Mouse (Mus musculus) hindbrain, embryonic 16.5 days (tissue): ENCODE results near the gene Itpr1. TPM values are rescaled to one million over a fixed set of nuclear protein-coding genes. Genes with fewer than 3 reads are reported as not detected.

Experiments
- ATAC-seq: fragments of 200-750 bp; cut with Nextera tagmentation; 2 replicates; pipeline ENCODE4 v1.8.0; 2017; ENCODE audit warnings: moderate TSS enrichment, moderate library complexity
- H3K27ac ChIP-seq: fragments of 300-500 bp; sonication (generic); 2 replicates; pipeline ENCODE4 v1.5.1; 2014; ENCODE audit warnings: low read depth, mild to moderate bottlenecking, control low read depth, low read length, moderate library complexity
- H3K27me3 ChIP-seq: fragments of 300-500 bp; sonication (generic); replicated peaks from 2 replicates; pipeline ENCODE4 v1.6.1; 2014; ENCODE audit warnings: low read length; ENCODE audit not compliant: control insufficient read depth, insufficient read depth
- H3K36me3 ChIP-seq: fragments of 300-500 bp; sonication (generic); 2 replicates; pipeline ENCODE4 v1.6.1; 2014; ENCODE audit warnings: mild to moderate bottlenecking, low read length, moderate library complexity, mixed read lengths; ENCODE audit not compliant: control insufficient read depth, insufficient read depth
- H3K4me1 ChIP-seq: fragments of 300-500 bp; sonication (generic); 2 replicates; pipeline ENCODE4 v1.6.1; 2014; ENCODE audit warnings: low read depth, low read length; ENCODE audit not compliant: control insufficient read depth, insufficient read depth
- H3K4me2 ChIP-seq: fragments of 300-500 bp; sonication (generic); 2 replicates; pipeline ENCODE4 v1.6.1; 2014; ENCODE audit warnings: mild to moderate bottlenecking, low read length, control low read depth, moderate library complexity
- H3K4me3 ChIP-seq: fragments of 300-500 bp; sonication (generic); 2 replicates; pipeline ENCODE4 v1.5.1; 2014; ENCODE audit warnings: mild to moderate bottlenecking, low read length, control low read depth, moderate library complexity
- H3K9ac ChIP-seq: fragments of 300-500 bp; sonication (generic); 2 replicates; pipeline ENCODE4 v1.6.1; 2014; ENCODE audit warnings: low read depth, mild to moderate bottlenecking, control low read depth, low read length, moderate library complexity
- H3K9me3 ChIP-seq: fragments of 300-500 bp; sonication (generic); 2 replicates; pipeline ENCODE4 v1.6.1; 2014; ENCODE audit warnings: mild to moderate bottlenecking, low read length, moderate library complexity; ENCODE audit not compliant: control insufficient read depth
- WGBS: fragments of 180-500 bp; shearing (Covaris S2); extraction: QIAGEN DNeasy Blood & Tissue Kit; methylation state at CpG from one replicate; pipeline ENCODE4 v1.1.7; 2014; 5-methylcytosine and 5-hydroxymethylcytosine counted together
- polyA plus RNA-seq: library from polyadenylated mRNA; unstranded; fragments of >200 nt; fragmentation: Nextera tagmentation; extraction: Ambion mirVana; gene quantifications from 2 replicates; pipeline ENCODE4 v1.2.1, GENCODE M21; 2015

Itpr1 gene
- polyA plus RNA-seq, 1 experiment from 2014 or later = 5.6 TPM

- Histone ChIP-seq H3K9ac (no peak overlapping the region), H3K27ac (no peak overlapping the region), H3K9me3 (no peaks in the 10 kb centered on the region), H3K4me3 (no peak overlapping the region), H3K36me3 (no peaks in the 10 kb centered on the region), H3K4me1 (peaks cover 5% of the 10 kb centered on the region; the same call in 1 of the 2 replicates), H3K4me2 (no peak overlapping the region), H3K27me3 (no peaks in the 10 kb centered on the region)
- 66% methylated on average over 6 of the region's 6 CpGs for WGBS
- ATAC-seq = no peak
Observed at GRCm38 (mm10) chr6:108233070-108233469, 20.2 kb downstream of the Itpr1 start.

- 75% methylated on average over 6 of the region's 6 CpGs for WGBS
- H3K9ac ChIP-seq = no peak overlapping the region
- H3K4me1 ChIP-seq = peaks cover 5% of the 10 kb centered on the region; the same call in 1 of the 2 replicates
- no peak for ATAC-seq
- H3K4me2 ChIP-seq = no peak overlapping the region
- H3K4me3 ChIP-seq = no peak overlapping the region
- no peak overlapping the region for H3K27ac ChIP-seq
- H3K27me3 ChIP-seq = no peaks in the 10 kb centered on the region
- H3K9me3 ChIP-seq = no peaks in the 10 kb centered on the region
- H3K36me3 ChIP-seq = no peaks in the 10 kb centered on the region
Observed at GRCm38 (mm10) chr6:108234536-108234935, 21.6 kb downstream of the Itpr1 start.

- Histone ChIP-seq H3K4me1 (peaks cover 5% of the 10 kb centered on the region; the same call in 1 of the 2 replicates), H3K4me3 (no peak overlapping the region), H3K27me3 (no peaks in the 10 kb centered on the region), H3K27ac (no peak overlapping the region; the same call in 1 of the 2 replicates), H3K36me3 (no peaks in the 10 kb centered on the region), H3K9ac (no peak overlapping the region), H3K9me3 (no peaks in the 10 kb centered on the region), H3K4me2 (no peak overlapping the region)
- ATAC-seq = peak; percentile 32
- WGBS = 28% methylated on average over 13 of the region's 13 CpGs
Observed at GRCm38 (mm10) chr6:108235680-108236123, 22.8 kb downstream of the Itpr1 start.

GRCm38 (mm10) chr6:108236411-108236921 lies 23.6 kb downstream of the Itpr1 start:
- Histone ChIP-seq H3K36me3 (no peaks in the 10 kb centered on the region), H3K4me2 (no peak overlapping the region), H3K27ac (peak overlapping the region; percentile 21; the same call in 1 of the 2 replicates), H3K4me3 (no peak overlapping the region), H3K9me3 (no peaks in the 10 kb centered on the region), H3K4me1 (peaks cover 5% of the 10 kb centered on the region; the same call in 1 of the 2 replicates), H3K9ac (no peak overlapping the region), H3K27me3 (no peaks in the 10 kb centered on the region)
- WGBS = 40% methylated on average over 9 of the region's 9 CpGs
- peak; percentile 62; the same call in 1 of the 2 replicates for ATAC-seq

GRCm38 (mm10) chr6:108236996-108237395 lies 24.1 kb downstream of the Itpr1 start:
- no peak overlapping the region for H3K9ac ChIP-seq
- no peak overlapping the region for H3K4me3 ChIP-seq
- no peaks in the 10 kb centered on the region for H3K9me3 ChIP-seq
- peaks cover 5% of the 10 kb centered on the region; the same call in 1 of the 2 replicates for H3K4me1 ChIP-seq
- 77% methylated on average over 8 of the region's 8 CpGs for WGBS
- H3K36me3 ChIP-seq = no peaks in the 10 kb centered on the region
- no peaks in the 10 kb centered on the region for H3K27me3 ChIP-seq
- no peak for ATAC-seq
- H3K27ac ChIP-seq = no peak overlapping the region
- H3K4me2 ChIP-seq = no peak overlapping the region

- 69% methylated on average over 8 of the region's 8 CpGs for WGBS
- no peaks in the 10 kb centered on the region for H3K36me3 ChIP-seq
- no peaks in the 10 kb centered on the region for H3K27me3 ChIP-seq
- no peak for ATAC-seq
- no peak overlapping the region for H3K9ac ChIP-seq
- H3K4me2 ChIP-seq = no peak overlapping the region
- no peak overlapping the region for H3K4me3 ChIP-seq
- H3K27ac ChIP-seq = no peak overlapping the region
- no peaks in the 10 kb centered on the region for H3K9me3 ChIP-seq
- H3K4me1 ChIP-seq = peaks cover 5% of the 10 kb centered on the region; the same call in 1 of the 2 replicates
Observed at GRCm38 (mm10) chr6:108237585-108237984, 24.7 kb downstream of the Itpr1 start.

GRCm38 (mm10) chr6:108238011-108238410 lies 25.1 kb downstream of the Itpr1 start:
- H3K27me3 ChIP-seq = no peaks in the 10 kb centered on the region
- WGBS = 87% methylated on average over 4 of the region's 4 CpGs
- H3K27ac ChIP-seq = no peak overlapping the region
- H3K36me3 ChIP-seq = no peaks in the 10 kb centered on the region
- peaks cover 5% of the 10 kb centered on the region; the same call in 1 of the 2 replicates for H3K4me1 ChIP-seq
- ATAC-seq = no peak
- no peak overlapping the region for H3K4me3 ChIP-seq
- H3K9ac ChIP-seq = no peak overlapping the region
- H3K4me2 ChIP-seq = no peak overlapping the region
- no peaks in the 10 kb centered on the region for H3K9me3 ChIP-seq

- no peak overlapping the region for H3K27ac ChIP-seq
- no peak overlapping the region for H3K4me3 ChIP-seq
- no peaks in the 10 kb centered on the region for H3K36me3 ChIP-seq
- H3K4me1 ChIP-seq = peaks cover 5% of the 10 kb centered on the region; the same call in 1 of the 2 replicates
- ATAC-seq = no peak
- no peak overlapping the region for H3K9ac ChIP-seq
- no peak overlapping the region for H3K4me2 ChIP-seq
- H3K9me3 ChIP-seq = no peaks in the 10 kb centered on the region
- 65% methylated on average over 4 of the region's 4 CpGs for WGBS
- H3K27me3 ChIP-seq = no peaks in the 10 kb centered on the region
Observed at GRCm38 (mm10) chr6:108239056-108239455, 26.2 kb downstream of the Itpr1 start.

GRCm38 (mm10) chr6:108240004-108240403 lies 27.1 kb downstream of the Itpr1 start:
- H3K4me1 ChIP-seq = peaks cover 5% of the 10 kb centered on the region; the same call in 1 of the 2 replicates
- no peaks in the 10 kb centered on the region for H3K27me3 ChIP-seq
- H3K9ac ChIP-seq = no peak overlapping the region
- H3K9me3 ChIP-seq = no peaks in the 10 kb centered on the region
- no peak overlapping the region for H3K4me2 ChIP-seq
- ATAC-seq = no peak
- H3K27ac ChIP-seq = no peak overlapping the region
- WGBS = 86% methylated on average over 1 of the region's 1 CpGs
- H3K36me3 ChIP-seq = no peaks in the 10 kb centered on the region
- no peak overlapping the region for H3K4me3 ChIP-seq
